Mouse (Mus musculus) liver, adult (tissue): ENCODE measurements around the gene Gm49366.
A peak's percentile ranks its signal among the peaks of the same experiment; 100 is the strongest.
"Not testable (repeated sequence)": the region's sequence is repeated elsewhere in the genome, so short reads cannot be mapped to it uniquely, and the experiment has no call there.

ENCODE experiments used
- GATA4 ChIP-seq: IDR thresholded peaks from 2 replicates; pipeline ENCODE4 v1.6.1; 2014; ENCODE audit warnings: mild to moderate bottlenecking, low read length; ENCODE audit not compliant: insufficient replicate concordance

Gene Gm49366

DNA sequence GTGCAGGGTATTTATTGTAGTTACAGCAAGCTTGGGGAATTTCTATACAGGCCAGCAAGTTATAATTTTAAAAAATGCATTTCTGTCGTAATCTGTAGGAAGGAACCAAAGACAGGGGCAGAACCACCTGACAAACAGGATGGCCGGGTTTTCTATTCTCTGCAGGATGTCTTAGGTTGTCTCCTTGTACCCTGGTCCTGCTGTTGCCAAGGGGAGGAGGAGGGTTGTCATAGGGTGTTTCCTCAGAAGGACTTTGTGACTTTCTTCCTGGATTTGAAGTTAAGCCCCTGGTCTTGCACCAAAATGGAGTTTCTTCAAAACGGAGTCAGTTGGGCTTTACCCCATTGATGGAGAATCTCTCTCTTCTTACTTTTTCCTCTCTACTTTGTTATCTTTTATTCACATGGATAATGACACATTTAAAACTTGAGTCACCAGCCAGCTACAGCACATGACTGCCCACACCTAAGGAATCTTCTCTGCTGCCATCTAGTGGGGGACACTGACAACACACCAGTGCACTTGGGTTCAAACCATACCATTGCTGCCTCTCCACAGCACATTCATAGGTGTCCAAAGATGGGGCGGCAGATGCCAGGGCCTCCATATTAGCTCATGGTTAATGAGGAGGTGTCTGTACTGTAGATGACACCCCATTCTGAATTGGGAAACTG, 7.9 kb upstream of the Gm49366 start:
- TF ChIP-seq GATA4: no peak

DNA sequence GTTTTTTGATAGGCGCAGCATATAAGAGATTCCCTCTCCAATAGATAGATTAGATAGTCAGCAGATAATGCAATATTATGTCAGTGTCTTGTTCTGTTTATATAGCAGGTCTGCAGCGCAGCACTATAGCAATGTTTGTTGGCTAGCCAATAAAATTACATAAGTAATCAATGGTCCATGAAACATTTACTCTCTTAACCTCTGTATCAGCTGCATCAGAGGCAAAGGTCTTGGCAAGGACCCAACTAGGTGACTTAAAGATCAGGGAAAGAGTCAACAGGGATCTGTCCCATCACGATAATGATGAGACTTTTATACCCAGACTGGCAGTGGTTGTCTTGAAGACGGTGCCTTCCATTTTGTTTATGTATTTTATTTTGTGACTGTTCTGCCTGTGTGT, 5.9 kb upstream of the Gm49366 start:
- peak; percentile 91 for TF ChIP-seq GATA4

DNA sequence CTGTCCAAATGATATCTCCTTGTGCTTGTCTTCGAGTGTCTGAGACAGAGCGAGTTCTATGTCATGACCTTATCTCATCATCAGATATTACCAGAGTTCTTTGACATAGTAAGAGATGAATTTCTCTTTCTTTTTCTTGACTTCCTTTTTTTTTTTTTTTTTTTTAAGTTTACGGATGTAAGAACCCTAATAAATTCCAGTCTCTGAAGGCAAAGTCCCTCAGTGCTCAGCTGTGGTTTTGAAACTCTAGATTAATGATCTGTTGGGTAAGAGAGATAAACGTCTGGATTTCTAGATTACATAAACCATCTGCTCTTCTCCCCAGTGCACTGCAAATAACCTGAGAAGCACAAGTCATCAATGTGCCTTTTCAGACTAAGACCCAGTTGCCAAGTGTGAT, 4.6 kb upstream of the Gm49366 start:
- TF ChIP-seq GATA4: peak; percentile 57; the same call in 1 of the 2 replicates

DNA sequence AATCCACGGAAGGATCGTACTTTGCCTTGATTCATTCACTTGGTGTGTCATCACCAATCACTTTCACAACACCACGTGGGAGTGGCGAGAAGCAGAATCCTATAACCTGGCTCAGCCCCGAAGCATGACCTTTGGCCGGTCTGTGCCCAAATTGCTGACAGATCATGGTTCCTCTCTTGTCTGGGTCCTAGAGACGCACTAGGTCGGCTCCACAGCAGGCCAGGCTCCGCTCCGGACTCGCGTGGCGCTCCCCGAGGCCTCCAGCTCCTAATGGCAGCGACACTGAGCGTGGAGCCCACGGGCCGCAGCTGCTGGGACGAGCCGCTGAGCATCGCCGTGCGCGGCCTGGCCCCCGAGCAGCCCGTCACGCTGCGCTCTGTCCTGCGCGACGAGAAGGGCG, 494 bp upstream of the Gm49366 start, which contains the start of gene Acot4:
TSS of gene Acot4 (plus strand) at position 139 of the 400 bp plus-strand sequence.
- not testable (repeated sequence) for TF ChIP-seq GATA4

DNA sequence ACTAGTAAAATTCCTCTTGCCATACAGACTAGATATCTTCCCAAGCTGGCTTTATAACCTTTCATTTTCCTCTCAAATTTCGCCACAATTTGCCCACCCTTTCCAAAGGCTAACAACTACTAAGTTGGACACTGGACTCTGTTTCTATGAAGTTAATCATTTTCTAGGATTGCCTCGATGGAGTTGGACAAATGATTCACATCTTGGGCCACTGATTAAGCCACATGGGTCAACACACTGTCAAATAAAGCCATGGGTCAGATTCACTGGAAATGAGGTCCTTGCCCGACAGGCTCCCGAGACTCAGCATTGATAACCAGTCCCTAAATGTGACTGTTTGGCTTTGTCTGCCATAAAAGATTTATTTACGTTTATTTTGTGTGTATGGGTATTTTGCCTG, 3.5 kb downstream of the Gm49366 start:
- TF ChIP-seq GATA4: peak; percentile 67

DNA sequence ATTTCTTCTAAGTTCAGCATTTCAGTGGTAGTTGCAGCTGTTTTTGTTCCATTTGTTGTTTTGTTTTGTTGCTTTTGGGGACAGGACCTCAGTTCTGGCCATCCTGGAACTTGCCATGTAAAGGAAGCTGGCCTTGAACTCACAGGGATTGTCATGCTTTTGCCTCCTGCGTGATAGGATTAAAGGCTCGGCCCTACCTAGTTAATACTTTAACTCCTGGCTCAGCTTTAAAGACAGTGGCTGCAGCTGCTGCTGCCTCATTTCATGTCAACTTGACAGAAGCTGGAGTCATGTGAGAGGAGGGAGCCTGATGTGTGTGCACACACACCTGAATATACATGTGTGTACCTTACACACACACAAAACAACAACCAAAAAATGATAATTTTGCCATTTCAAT, 5.3 kb downstream of the Gm49366 start:
- no peak for TF ChIP-seq GATA4

DNA sequence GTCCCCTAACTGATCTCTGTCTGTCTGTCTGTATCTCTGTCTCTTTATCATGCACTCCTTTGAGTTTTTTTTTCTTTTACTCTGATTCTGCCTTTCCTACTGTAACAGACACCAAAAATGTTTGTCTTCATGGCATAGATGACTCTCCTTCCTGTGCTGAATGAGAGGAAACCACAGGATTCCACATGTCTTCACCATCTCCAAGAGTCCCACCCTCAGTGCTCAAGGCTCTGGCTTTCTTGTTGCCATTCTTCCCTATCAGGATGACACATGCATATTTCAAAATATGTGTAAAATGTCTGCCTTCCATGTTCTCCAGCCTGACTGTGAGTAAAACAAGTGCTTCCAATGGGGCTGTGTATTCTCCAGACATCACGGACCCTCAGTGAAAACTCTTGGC, 8.2 kb downstream of the Gm49366 start:
- TF ChIP-seq GATA4: no peak

DNA sequence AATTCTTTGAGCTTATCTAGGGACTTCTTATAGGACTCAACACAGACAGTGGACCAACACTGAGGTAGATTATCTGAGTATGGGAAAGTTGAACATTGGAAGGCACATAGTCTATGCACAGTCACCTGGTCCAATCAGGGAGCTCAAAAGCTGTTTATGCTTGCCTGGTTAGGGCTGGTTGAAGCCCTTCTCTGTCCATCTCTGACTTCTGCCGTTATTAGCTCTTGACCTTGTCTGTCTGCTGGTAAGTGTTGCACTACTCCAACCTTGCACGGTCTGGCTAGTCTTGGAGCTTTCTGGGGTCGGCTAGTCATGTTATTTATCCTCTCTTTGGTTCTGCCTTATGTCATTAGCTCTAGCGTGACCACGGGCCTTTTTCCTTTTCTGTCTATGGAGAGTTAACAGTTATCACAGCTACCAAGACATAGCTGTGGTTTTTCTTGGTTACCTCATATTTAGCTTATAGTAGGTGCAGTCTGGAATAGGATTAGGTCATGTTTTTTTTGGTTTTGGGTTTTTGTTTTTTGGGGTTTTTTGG, 13.3 kb downstream of the Gm49366 start, which contains the start of gene Acot3:
TSS of gene Acot3 (plus strand) at position 208 of the 538 bp plus-strand sequence.
- no peak for TF ChIP-seq GATA4

DNA sequence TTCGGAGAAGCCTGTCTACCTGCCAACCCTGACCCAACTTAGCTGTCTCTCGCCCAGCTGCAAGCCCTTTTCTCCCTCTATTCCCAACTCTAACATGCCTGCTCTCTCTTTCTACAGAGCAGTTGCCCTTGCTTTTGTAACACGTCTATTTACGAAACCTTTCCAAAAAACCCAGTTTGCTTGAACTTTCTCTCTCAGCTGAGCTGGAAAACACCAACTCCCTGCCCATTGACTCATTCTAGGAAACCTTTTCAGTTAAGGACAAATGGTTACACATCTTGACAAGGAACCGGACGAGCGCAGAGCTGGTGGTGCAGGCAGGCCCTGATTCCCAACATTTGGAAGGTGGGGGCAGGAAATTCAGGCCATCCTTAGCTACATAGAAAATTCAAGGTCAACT, 13.9 kb downstream of the Gm49366 start:
- no peak for TF ChIP-seq GATA4

DNA sequence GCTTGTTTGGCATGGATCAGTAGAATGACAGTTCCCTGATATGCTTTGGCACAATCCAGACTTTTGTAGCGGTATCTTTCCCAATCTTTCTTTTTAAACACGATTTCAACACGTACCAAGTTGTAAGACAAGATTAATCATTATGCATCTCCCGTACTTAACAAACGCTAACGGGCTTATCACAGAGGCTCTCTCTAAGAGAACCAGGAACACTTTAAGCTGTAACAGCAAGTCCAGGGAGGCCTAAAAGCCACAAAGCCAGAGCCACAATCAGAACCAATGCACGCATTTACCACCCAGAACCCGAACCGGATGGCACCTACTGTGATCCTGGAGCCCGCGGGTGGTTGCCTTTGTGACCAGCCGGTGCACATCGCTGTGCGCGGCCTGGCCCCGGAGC, 14.4 kb downstream of the Gm49366 start:
- TF ChIP-seq GATA4: peak; percentile 89

DNA sequence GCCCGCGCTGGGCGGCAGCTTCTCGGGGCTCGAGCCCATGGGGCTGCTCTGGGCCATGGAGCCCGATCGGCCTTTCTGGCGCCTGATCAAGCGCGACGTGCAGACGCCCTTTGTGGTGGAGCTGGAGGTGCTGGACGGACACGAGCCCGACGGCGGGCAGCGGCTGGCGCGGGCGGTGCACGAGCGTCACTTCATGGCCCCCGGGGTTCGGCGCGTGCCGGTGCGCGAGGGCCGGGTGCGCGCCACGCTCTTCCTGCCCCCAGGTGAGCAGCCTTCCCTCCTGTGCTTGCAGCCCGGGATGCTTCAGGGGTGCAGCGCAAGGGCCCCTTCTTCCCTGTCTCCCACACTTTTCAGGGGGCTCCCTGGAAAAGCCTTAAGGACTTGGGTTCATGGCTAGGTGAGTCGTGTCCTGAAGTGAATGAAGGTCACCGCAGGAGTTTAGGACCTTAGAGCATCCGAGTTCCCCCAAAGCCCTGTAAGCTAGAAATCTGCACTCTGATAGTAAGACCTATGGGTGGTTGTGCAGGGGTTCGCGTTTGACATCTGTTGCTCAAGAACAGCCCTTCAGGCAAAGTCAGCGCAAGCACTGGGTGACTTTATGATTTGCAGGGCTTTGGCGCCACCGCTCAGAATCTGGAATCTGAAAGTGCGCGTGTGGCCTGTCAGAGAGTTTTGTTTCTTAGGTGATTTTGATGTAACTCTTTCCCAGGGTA, 15.1 kb downstream of the Gm49366 start:
- no peak for TF ChIP-seq GATA4

DNA sequence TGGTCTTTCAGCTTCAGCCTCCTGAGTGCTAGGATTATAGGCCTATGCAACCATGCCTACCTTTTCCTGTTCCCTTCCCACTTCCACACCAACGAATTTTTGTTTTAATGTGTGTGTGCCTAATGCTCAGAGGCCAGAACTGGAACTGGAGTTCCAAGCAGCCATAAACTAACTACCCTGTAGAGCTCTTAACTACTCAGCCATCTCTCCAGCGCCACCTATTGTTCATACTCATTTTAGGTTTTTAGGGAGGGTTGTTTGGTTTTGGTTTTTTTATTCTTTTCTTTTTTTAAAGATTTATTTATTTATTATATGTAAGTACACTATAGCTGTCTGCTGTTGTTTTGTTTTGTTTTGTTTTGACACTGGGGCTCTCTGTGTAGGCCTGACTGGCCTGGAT, 22.2 kb downstream of the Gm49366 start:
- no peak for TF ChIP-seq GATA4

DNA sequence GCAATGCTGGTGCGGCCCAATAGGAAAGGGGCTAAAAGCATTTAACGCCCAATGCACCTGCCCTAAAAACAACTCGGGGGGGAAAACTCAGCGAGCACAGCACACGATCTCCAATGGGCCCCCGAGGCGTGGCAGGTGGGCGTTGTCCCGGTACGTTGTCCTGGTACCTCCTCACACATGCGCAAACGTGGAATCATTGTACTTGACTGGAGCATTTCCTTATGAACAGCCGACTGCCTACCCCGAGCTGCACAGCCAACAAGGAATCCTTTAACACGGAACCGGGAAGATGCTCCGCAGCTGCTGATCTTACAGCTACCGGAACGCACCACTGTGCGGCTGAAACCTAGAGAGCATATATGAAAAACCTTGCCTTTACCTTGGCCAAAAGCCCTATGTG, 23.6 kb downstream of the Gm49366 start:
- no peak for TF ChIP-seq GATA4

DNA sequence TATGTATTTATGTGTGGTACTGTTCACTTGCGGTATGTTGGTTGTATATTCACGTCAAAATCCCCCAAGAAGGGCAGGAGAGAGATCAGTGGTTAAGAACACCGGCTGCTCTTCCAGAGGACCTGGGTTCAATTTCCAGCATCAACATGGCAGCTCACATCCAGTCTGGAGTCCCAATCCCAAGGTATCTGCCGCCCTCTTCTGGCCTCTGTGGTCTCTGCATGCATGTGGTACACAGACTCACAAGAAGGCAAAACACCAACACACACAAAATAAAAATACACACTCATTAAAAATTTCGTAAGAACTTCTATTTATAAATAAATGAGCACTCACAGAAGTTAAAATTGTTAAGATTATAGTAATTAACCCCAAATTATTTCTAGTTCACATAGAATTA, 24.5 kb downstream of the Gm49366 start:
- no peak for TF ChIP-seq GATA4

DNA sequence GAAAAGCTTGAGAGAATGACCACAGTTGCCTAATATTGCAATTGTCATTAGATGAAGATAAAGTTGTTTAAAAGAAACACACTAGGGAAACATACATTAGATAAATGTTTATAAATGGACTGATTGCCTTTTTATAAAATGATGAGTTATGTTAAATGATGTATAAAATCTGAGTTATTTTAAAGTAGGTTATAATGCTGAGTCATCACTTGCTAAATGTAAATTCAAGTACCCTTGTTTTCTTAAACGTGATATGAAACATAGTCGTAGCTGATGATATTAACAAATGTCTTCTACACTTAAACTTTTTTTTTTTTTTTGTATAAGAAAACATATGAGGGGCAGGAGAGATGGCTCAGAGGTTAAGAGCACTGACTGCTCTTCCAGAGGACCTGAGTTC, 25.1 kb downstream of the Gm49366 start:
- TF ChIP-seq GATA4: no peak

DNA sequence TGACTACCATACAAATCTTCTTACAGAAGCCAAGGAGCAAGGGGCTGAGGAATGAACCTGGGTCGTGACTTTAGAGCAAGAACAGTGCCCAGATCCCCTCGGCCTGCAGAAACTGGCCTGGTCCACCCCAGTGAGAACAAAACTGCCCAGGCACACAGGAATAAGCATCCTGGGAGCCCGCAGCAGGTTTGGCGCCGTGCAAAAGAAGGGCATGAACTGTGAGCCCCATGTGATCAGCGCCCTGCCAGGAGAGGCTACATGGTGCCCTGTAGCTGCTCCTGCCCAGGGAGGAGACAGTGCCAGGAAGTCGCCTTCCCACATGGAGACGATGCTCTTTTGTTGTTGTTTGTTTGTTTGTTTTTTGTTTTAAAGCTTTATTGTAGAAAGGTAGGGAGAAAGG, 25.9 kb downstream of the Gm49366 start:
- no peak for TF ChIP-seq GATA4
